Mouse (Mus musculus): ENCODE measurements around the gene Olfr1370. TPM values are rescaled to one million over a fixed set of nuclear protein-coding genes. Genes with fewer than 3 reads are reported as not detected.

Olfr1370 gene
- total and polyA plus RNA-seq, 3 experiments = not detected

DNA sequence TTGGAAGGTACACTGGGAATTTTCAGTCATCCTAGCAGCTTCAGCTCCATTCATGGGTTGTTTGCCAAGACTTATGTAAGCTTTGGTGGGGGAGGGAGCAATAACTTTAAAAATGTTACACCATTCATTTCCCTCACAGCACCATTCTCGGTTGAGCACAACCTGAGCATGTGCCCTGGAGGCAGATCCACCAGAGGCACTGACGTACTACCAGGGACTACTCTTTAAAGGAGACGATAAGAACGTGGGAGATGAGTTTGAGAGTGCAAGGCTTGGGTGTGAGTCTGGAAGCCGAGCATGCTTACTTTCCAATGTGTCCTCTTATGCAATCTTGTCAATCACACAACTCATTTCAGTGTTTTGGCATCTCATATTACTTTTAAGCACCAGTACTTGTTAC, 49.9 kb downstream of the Olfr1370 start:
- Histone ChIP-seq H3K36me3 (ENCODE audit: control insufficient read depth, insufficient read depth, low read length) (no peaks in the 10 kb centered on the region), H3K79me2 (replicated peaks; ENCODE audit: control insufficient read depth, insufficient read depth, low read length) (no peaks in the 10 kb centered on the region), H3K4me1 (ENCODE audit: control insufficient read depth, insufficient read depth, low read length) (no peaks in the 10 kb centered on the region), H3K27me3 (ENCODE audit: control insufficient read depth, insufficient read depth, low read length) (no peaks in the 10 kb centered on the region), H3K27ac (no peak overlapping the region), H3K4me3 (no peak overlapping the region), H3K9ac (ENCODE audit: low read depth, low read length) (no peak overlapping the region)
- intact Hi-C loops (cut with DNase I) = no loop called here
- TF ChIP-seq POLR2A (IDR thresholded peaks at IDR 0.05; ENCODE audit: insufficient read depth, low read depth, low read length) (no peak), CTCF (IDR thresholded peaks at IDR 0.05) (no peak), EP300 (IDR thresholded peaks at IDR 0.05; ENCODE audit: insufficient read depth, low read depth, low read length) (no peak)
- no peak for DNase-seq
- 77% methylated on average over 5 of the region's 5 CpGs for WGBS

Other genes starting within 250 kb of the Olfr1370 start
- gene Olfr1369-ps1, start 36.5 kb upstream of the Olfr1370 start, total RNA-seq (2021) = not detected
- gene Olfr1369-ps1, start 36.5 kb upstream of the Olfr1370 start, polyA plus RNA-seq (2012; rRNA removed) = not detected in 2 replicates
- gene Olfr263, start 54.7 kb upstream of the Olfr1370 start, total RNA-seq (2021) = not detected
- not detected in 2 replicates for gene Olfr263, start 54.7 kb upstream of the Olfr1370 start, polyA plus RNA-seq (2012; rRNA removed)
- not detected for gene Olfr1368, start 70.9 kb upstream of the Olfr1370 start, total RNA-seq (2021)
- not detected in 2 replicates for gene Olfr1368, start 70.9 kb upstream of the Olfr1370 start, polyA plus RNA-seq (2012; rRNA removed)
- 10 to 100 TPM; 18.8 to 19.8 TPM for gene Trim27, start 104.5 kb upstream of the Olfr1370 start, total RNA-seq (2021)
- 13.5 and 17.2 TPM in 2 replicates for gene Trim27, start 104.5 kb upstream of the Olfr1370 start, polyA plus RNA-seq (2012; rRNA removed)
- gene Gpx5, start 217.8 kb upstream of the Olfr1370 start, total RNA-seq (2021) = not detected
- not detected in 2 replicates for gene Gpx5, start 217.8 kb upstream of the Olfr1370 start, polyA plus RNA-seq (2012; rRNA removed)
- gene Gpx6, start 237.2 kb upstream of the Olfr1370 start, total RNA-seq (2021) = not detected
- gene Gpx6, start 237.2 kb upstream of the Olfr1370 start, polyA plus RNA-seq (2012; rRNA removed) = not detected in 2 replicates